34 mouse cellular contexts compared by ENCODE assay signal in the genomic region with DNA sequence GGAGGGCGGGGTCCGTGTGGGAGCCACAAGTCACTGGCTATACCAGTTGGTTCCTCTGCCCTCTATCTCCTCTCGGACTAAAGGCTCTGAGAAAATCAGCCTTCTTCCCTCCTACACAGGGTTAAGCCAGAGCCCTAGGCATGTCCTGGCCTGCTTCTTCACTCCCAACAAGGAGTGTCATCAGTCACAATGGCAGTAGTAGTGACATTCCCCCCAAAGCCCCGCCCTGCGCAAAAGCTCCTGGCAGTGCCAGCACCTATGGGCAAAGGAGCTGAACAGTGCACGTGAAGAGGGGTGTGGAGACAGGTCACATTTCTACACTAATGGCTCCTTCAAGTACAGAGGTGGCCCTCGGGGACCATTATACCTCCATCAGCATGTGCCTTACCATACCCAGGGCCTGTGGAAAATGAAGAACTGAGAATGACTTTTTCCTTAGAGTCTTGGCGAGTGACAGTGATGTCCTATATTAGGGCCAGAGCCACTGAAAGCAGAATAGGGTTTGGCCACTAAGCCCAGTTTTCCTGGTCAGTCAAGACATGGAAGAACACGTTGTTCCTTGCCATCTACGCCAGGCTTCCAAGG. TPM values are rescaled to one million over a fixed set of nuclear protein-coding genes. Genes with fewer than 3 reads are reported as not detected.
DNase-seq lines count a peak whose midpoint lies in the region; TF ChIP-seq lines count a peak whose summit lies in the region.
"Had no signal": no experiment of that assay in that cellular context is flagged by ENCODE, and none has a peak within 500 bp of the region (broad histone marks: within the 10 kb centered on the region; RNA-seq: fewer than 3 reads in every experiment).

No protein-coding gene starts in this region.

- no peak for DNase-seq in testis, postnatal 10 days (ENCODE audit: low spot score)
- DNase-seq in gonadal fat pad, adult 2 months (ENCODE audit: low read depth): peak; percentile 98
- peak; percentile 66 to 70 for DNase-seq in urinary bladder, postnatal 36 days (ENCODE audit: low spot score in 2 of 2)
- DNase-seq in cerebellum, adult 18-20 months: no peak
- no peak for DNase-seq in right cerebral cortex, postnatal 10 days (ENCODE audit: low spot score in 2 of 2)
- DNase-seq: adrenal gland, adult 2 months; adrenal gland, postnatal 36 days; cerebellum, adult 2 months; cerebellum, postnatal 25 days; gastrocnemius, adult 2 months; heart, adult 18-20 months; heart, postnatal 4 days; kidney, postnatal 14 days; layer of hippocampus, adult 9-11 months; liver; lung, adult 2 months; lung, postnatal 10 days; right cerebral cortex, postnatal 14 days had no signal

- H3K36me3 ChIP-seq in testis, adult 2 months (ENCODE audit: control insufficient read depth, insufficient read depth, low read length): no peaks in the 10 kb centered on the region
- peaks cover 51% of the 10 kb centered on the region for H3K36me3 ChIP-seq in small intestine, adult 2 months (ENCODE audit: control insufficient read depth, insufficient read depth, low read length)

- H3K4me3 ChIP-seq in testis, adult 2 months (ENCODE audit: control insufficient read depth, low read depth, low read length): peak overlapping the region; percentile 7
- H3K4me3 ChIP-seq in small intestine, adult 2 months (ENCODE audit: low read depth, low read length): no peak overlapping the region
- H3K4me3 ChIP-seq: gastrocnemius, adult 2 months; hindbrain, embryonic 13.5 days; midbrain, embryonic 13.5 days had no signal

- H3K4me1 ChIP-seq in testis, adult 2 months (ENCODE audit: control insufficient read depth, insufficient read depth, low read length): peaks cover under 1% of the 10 kb centered on the region; the same call in 1 of the 2 replicates
- peaks cover 53% of the 10 kb centered on the region for H3K4me1 ChIP-seq in small intestine, adult 2 months (ENCODE audit: control insufficient read depth, insufficient read depth, insufficient read length, low read length)

- 45% methylated on average over 10 of the region's 10 CpGs for WGBS in small intestine, adult 2 months

- TF ChIP-seq CTCF in testis, adult 2 months (IDR thresholded peaks at IDR 0.05; ENCODE audit: control insufficient read depth, insufficient read depth, insufficient replicate concordance, low read depth, low read length): no peak
- TF ChIP-seq CTCF in small intestine, adult 2 months (IDR thresholded peaks at IDR 0.05; ENCODE audit: extremely low read depth, insufficient read length, insufficient replicate concordance, low read depth, low read length): no peak

- no peak overlapping the region for H3K27ac ChIP-seq in testis, adult 2 months (ENCODE audit: control insufficient read depth, insufficient read depth, low read depth, low read length)
- peak overlapping the region; percentile 68 for H3K27ac ChIP-seq in small intestine, adult 2 months (ENCODE audit: insufficient read depth, low read depth, low read length)
- H3K27ac ChIP-seq: gastrocnemius, adult 2 months; hindbrain, embryonic 13.5 days; liver, embryonic 14.5 days; macrophage; midbrain, embryonic 13.5 days had no signal

- TF ChIP-seq POLR2A in testis, adult 2 months (IDR thresholded peaks at IDR 0.05; ENCODE audit: control insufficient read depth, low read depth, low read length): peak; percentile 59; the same call in 1 of the 2 replicates
- no peak for TF ChIP-seq POLR2A in small intestine, adult 2 months (IDR thresholded peaks at IDR 0.05; ENCODE audit: low read depth, low read length)

- H3K27me3 ChIP-seq in testis, adult 2 months (ENCODE audit: control insufficient read depth, insufficient read depth, low read length): no peaks in the 10 kb centered on the region
- H3K27me3 ChIP-seq in small intestine, adult 2 months (ENCODE audit: control insufficient read depth, insufficient read depth, low read length): no peaks in the 10 kb centered on the region
- H3K27me3 ChIP-seq: hindbrain, embryonic 13.5 days had no signal

RNA-seq across cellular contexts. Expression of a gene that starts 10.2 kb away (rescaled TPM):
- polyA plus RNA-seq in testis, adult 2 months (2012; rRNA removed): 23.3 and 28.7 TPM in 2 replicates
- 14.8 and 15.9 TPM in 2 replicates for polyA plus RNA-seq in gonadal fat pad, adult 2 months (2012; rRNA removed)
- 35.2 and 55.9 TPM in 2 replicates for polyA plus RNA-seq in small intestine, adult 2 months (2012; rRNA removed)
- polyA plus RNA-seq: macrophage had no signal

RNA-seq across cellular contexts. Expression of a gene that starts 11.2 kb away (rescaled TPM):
- 11.9 and 13.3 TPM in 2 replicates for polyA plus RNA-seq in testis, adult 2 months (2012; rRNA removed)
- polyA plus RNA-seq in gonadal fat pad, adult 2 months (2012; rRNA removed): 0.16 and 0.70 TPM in 2 replicates
- 1.1 and 2.2 TPM in 2 replicates for polyA plus RNA-seq in small intestine, adult 2 months (2012; rRNA removed)
- polyA plus RNA-seq: adrenal gland, adult 2 months; CD4-positive, CD25-positive, alpha-beta regulatory T cell, adult 4 months; embryonic facial prominence, embryonic 11.5 days; heart, embryonic 11.5 days; heart, embryonic 16.5 days; hindbrain, embryonic 13.5 days; macrophage; neural tube, embryonic 14.5 days had no signal

RNA-seq across cellular contexts. Expression of a gene that starts 36.8 kb away (rescaled TPM):
- polyA plus RNA-seq in testis, adult 2 months (2012; rRNA removed): 0.57 and 0.58 TPM in 2 replicates
- polyA plus RNA-seq in gonadal fat pad, adult 2 months (2012; rRNA removed): 0.11 TPM in 1 of 2 replicates, not detected in the other
- polyA plus RNA-seq in small intestine, adult 2 months (2012; rRNA removed): 0.36 and 0.55 TPM in 2 replicates
- polyA plus RNA-seq: adrenal gland, adult 2 months; CD4-positive, CD25-positive, alpha-beta regulatory T cell, adult 4 months; embryonic facial prominence, embryonic 11.5 days; forebrain, embryonic 11.5 days; forebrain, embryonic 16.5 days; heart, embryonic 11.5 days; intestine, embryonic 14.5 days; kidney, embryonic 14.5 days; limb, embryonic 11.5 days; liver, embryonic 14.5 days; macrophage; midbrain, embryonic 13.5 days had no signal

Comparison
In these comparisons a context has a peak if more than half of its experiments do, and no peak if none do; other contexts are left out.
1. DNase-seq: peak in gonadal fat pad, adult 2 months (single experiment) and urinary bladder, postnatal 36 days (2 of 2); none in testis, postnatal 10 days (single experiment), cerebellum, adult 18-20 months (0 of 2) and right cerebral cortex, postnatal 10 days (0 of 2).